Mouse (Mus musculus) brain, embryonic 14.5 days (tissue): ENCODE measurements at regions not wholly inside any gene's neighbourhood (a gene's known extent, or its start where the extent isn't known, plus 50 kb on each side); places are given as distances from the start of the nearest gene placed in this dataset.

ENCODE experiments used
- DNase-seq: peaks from one replicate; pipeline ENCODE4 v3.0.0-alpha.2; 2011; ENCODE audit warnings: low read depth
- CTCF ChIP-seq: fragments of 200-500 bp; IDR thresholded peaks from 2 replicates; pipeline ENCODE4 v1.5.1; 2012; ENCODE audit warnings: inconsistent platforms, mild to moderate bottlenecking, moderate library complexity, borderline replicate concordance; ENCODE audit not compliant: insufficient read depth, insufficient read length; ENCODE audit errors: extremely low read depth
- POLR2A ChIP-seq: fragments of 200-500 bp; IDR thresholded peaks from 2 replicates; pipeline ENCODE4 v1.6.1; 2012; ENCODE audit warnings: mild to moderate bottlenecking, inconsistent platforms, borderline replicate concordance; ENCODE audit not compliant: poor library complexity, insufficient read depth, insufficient read length, severe bottlenecking; ENCODE audit errors: extremely low read depth

GRCm38 (mm10) chr1:8282733-8283132, 3131.2 kb upstream of the A830018L16Rik start:
- DNase-seq: no peak
- TF ChIP-seq CTCF: no peak
- TF ChIP-seq POLR2A: no peak

GRCm38 (mm10) chr1:8287552-8287951, 3126.4 kb upstream of the A830018L16Rik start:
- TF ChIP-seq POLR2A (no peak), CTCF (no peak)
- DNase-seq: peak; percentile 1
